Mouse (Mus musculus) limb, embryonic 14.5 days (tissue): ENCODE results near the gene Myrf. TPM values are rescaled to one million over a fixed set of nuclear protein-coding genes. Genes with fewer than 3 reads are reported as not detected.

ENCODE experiments used
- ATAC-seq: fragments of 200-750 bp; cut with Nextera tagmentation; 2 replicates; pipeline ENCODE4 v1.8.0; 2017; ENCODE audit warnings: low read depth, moderate number of reproducible peaks, moderate TSS enrichment; ENCODE audit not compliant: low FRiP score
- DNase-seq: peaks from one replicate; pipeline ENCODE4 v3.0.0-alpha.2; 2015; ENCODE audit warnings: low spot score
- H3K27ac ChIP-seq: fragments of 300-500 bp; sonication (generic); replicated peaks from 2 replicates; pipeline ENCODE4 v1.5.1; 2014; ENCODE audit warnings: low read depth, mild to moderate bottlenecking, low read length, moderate library complexity, mixed read lengths
- H3K27me3 ChIP-seq: fragments of 300-500 bp; sonication (generic); 2 replicates; pipeline ENCODE4 v1.6.1; 2014; ENCODE audit warnings: low read length, mixed read lengths; ENCODE audit not compliant: control insufficient read depth, insufficient read depth
- H3K36me3 ChIP-seq: fragments of 300-500 bp; sonication (generic); 2 replicates; pipeline ENCODE4 v1.6.1; 2014; ENCODE audit warnings: mild to moderate bottlenecking, low read length, moderate library complexity, mixed read lengths; ENCODE audit not compliant: control insufficient read depth, insufficient read depth
- H3K4me1 ChIP-seq: fragments of 300-500 bp; sonication (generic); 2 replicates; pipeline ENCODE4 v1.6.1; 2014; ENCODE audit warnings: antibody characterized with exemption, low read length, mixed read lengths; ENCODE audit not compliant: control insufficient read depth, insufficient read depth
- H3K4me2 ChIP-seq: fragments of 300-500 bp; sonication (generic); replicated peaks from 2 replicates; pipeline ENCODE4 v1.6.1; 2014; ENCODE audit warnings: low read depth, mild to moderate bottlenecking, low read length, moderate library complexity; ENCODE audit not compliant: severe bottlenecking
- H3K4me3 ChIP-seq: fragments of 300-500 bp; sonication (generic); replicated peaks from 2 replicates; pipeline ENCODE4 v1.5.1; 2014; ENCODE audit warnings: low read length
- H3K9ac ChIP-seq: fragments of 300-500 bp; sonication (generic); 2 replicates; pipeline ENCODE4 v1.6.1; 2014; ENCODE audit warnings: mild to moderate bottlenecking, low read depth, low read length, moderate library complexity; ENCODE audit not compliant: severe bottlenecking
- H3K9me3 ChIP-seq: fragments of 300-500 bp; sonication (generic); 2 replicates; pipeline ENCODE4 v1.6.1; 2016; ENCODE audit warnings: low read length; ENCODE audit not compliant: control insufficient read depth
- POLR2A ChIP-seq: fragments of 200-500 bp; IDR thresholded peaks from 2 replicates; pipeline ENCODE4 v1.8.0; 2012; ENCODE audit warnings: inconsistent platforms, mild to moderate bottlenecking, moderate library complexity, borderline replicate concordance; ENCODE audit not compliant: insufficient read depth, insufficient read length; ENCODE audit errors: extremely low read depth
- WGBS: fragments of 180-500 bp; shearing (Covaris S2); extraction: QIAGEN DNeasy Blood & Tissue Kit; methylation state at CpG from one replicate; pipeline ENCODE4 v1.1.7; 2014; 5-methylcytosine and 5-hydroxymethylcytosine counted together
- polyA plus RNA-seq, 2 experiments: library from polyadenylated mRNA; depleted of rRNA in 1 of 2; stranded (reverse) in 1 of 2; unstranded in 1 of 2; fragments of >200 nt; fragmentation: Nextera tagmentation in 1 of 2; extraction: Ambion mirVana in 1 of 2; gene quantifications; 2 replicates each; pipeline versions ENCODE4 v1.2.1 to v1.2.3; 2012 to 2014

Gene Myrf
- polyA plus RNA-seq, 2 experiments: 1.1 to 4.4 TPM

DNA sequence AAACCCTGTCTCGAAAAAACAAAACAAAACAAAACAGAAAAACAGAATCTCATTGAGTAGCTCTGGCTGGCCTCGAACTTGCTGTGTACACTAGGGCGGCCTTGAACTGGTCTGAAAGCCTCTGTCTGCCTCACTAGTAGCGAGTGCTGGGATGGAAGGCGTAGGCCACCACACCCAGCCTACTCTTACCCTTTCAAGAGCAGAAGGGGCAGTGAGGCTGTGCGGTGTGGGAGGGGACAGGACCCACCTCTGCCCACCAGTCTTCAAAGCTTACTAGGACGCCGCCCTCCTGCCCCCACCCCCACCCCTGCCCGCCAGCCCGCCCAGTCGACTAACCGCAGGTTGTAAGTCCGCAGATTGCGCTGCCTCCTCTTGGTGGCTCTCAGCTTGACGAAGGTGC is 28.3 kb upstream of the Myrf start:
- H3K27ac ChIP-seq: no peak overlapping the region
- 74% methylated on average over 13 of the region's 15 CpGs for WGBS
- H3K9ac ChIP-seq: no peak overlapping the region
- H3K36me3 ChIP-seq: no peaks in the 10 kb centered on the region
- DNase-seq: no peak
- H3K4me2 ChIP-seq: no peak overlapping the region
- TF ChIP-seq POLR2A: no peak
- no peak overlapping the region for H3K4me3 ChIP-seq
- H3K4me1 ChIP-seq: peaks cover 26% of the 10 kb centered on the region
- no peaks in the 10 kb centered on the region for H3K27me3 ChIP-seq
- no peaks in the 10 kb centered on the region for H3K9me3 ChIP-seq
- no peak for ATAC-seq

DNA sequence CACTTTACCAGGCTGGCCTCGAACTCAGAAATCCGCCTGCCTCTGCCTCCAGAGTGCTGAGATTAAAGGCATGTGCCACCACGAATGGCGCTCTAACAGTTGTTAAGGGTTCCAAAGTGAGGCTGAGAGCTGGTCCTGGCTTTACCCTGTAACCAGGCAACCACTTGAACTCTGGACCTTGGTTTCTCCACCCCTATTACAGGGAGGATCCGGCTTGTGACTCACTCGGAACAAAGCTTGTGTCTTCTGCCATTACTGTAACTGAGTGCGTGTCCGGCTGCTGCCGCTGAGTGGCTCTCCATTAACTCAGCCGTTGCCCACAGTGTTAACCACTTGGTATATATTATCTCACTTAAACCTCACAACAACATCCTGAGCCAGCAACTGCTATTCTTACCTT is 27.4 kb upstream of the Myrf start:
- no peak for ATAC-seq
- WGBS: 90% methylated on average over 10 of the region's 10 CpGs
- H3K4me2 ChIP-seq: no peak overlapping the region
- no peak overlapping the region for H3K27ac ChIP-seq
- no peak overlapping the region for H3K9ac ChIP-seq
- no peaks in the 10 kb centered on the region for H3K27me3 ChIP-seq
- TF ChIP-seq POLR2A: no peak
- H3K36me3 ChIP-seq: no peaks in the 10 kb centered on the region
- no peak overlapping the region for H3K4me3 ChIP-seq
- H3K4me1 ChIP-seq: peaks cover 17% of the 10 kb centered on the region
- DNase-seq: no peak
- no peaks in the 10 kb centered on the region for H3K9me3 ChIP-seq

DNA sequence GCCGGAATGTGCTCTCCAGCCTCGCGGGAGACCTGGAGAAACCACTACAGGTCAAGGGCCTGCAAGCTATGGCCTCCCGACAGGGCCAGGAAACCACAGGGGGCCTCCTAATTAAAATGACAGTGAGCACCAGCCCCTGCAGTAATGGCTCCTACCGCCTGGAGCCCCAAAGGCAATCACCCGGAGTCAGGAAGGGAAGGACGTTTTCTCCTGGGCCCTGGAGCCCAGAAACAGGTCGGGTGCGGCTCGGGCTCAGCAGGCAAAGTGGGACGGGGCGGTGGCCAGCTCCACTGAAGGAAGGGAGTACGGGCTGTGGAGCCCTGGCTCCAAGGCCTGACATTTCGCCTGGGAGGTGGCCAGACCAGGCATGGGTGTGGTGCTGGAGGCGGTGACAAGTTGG is 26.5 kb upstream of the Myrf start:
- Histone ChIP-seq H3K27ac (no peak overlapping the region), H3K9ac (no peak overlapping the region), H3K4me3 (no peak overlapping the region), H3K4me2 (no peak overlapping the region), H3K4me1 (peaks cover 11% of the 10 kb centered on the region), H3K36me3 (0 out of 2 replicates have a peak, but pooled peaks cover 3% of the 10 kb centered on the region), H3K27me3 (no peaks in the 10 kb centered on the region), H3K9me3 (no peaks in the 10 kb centered on the region)
- no peak for TF ChIP-seq POLR2A
- whole genome bisulfite sequencing: 11% methylated on average over 15 of the region's 15 CpGs
- DNase-seq (no peak), ATAC-seq (no peak)

DNA sequence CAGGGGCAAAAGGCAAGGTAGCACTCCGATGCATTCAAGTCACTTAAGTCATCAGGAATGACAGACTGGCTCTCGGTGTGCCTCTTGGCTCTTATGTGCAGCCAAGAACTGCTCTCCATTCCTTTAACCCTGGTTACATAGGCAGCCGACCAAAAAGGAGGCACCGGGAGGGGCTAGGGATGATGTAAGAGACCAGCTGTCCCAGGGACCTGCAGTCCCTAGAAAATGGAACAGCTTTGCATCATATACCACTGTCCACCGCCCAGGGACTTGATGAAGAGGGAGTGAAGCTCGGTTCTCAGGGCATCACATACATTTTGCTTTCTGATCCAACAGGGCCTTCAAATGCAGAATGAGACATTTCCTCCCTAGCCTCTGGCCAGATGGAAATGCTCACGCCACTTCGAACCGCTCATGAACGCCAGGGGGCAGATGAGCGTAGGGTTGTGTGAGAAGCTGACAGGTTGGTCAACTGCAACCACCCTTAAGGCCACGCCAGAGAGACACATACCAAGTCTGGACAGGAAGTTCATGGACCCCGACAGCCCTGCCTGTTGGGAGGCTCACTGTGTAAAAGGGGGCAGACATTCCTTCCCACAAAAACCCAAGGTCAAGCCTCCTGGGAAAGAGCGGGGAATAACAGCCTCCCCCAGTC is 25.8 kb upstream of the Myrf start:
- H3K4me1 ChIP-seq: peaks cover 11% of the 10 kb centered on the region
- no peaks in the 10 kb centered on the region for H3K9me3 ChIP-seq
- TF ChIP-seq POLR2A: no peak
- DNase-seq: peak; percentile 67
- 0 out of 2 replicates have a peak, but pooled peaks cover 3% of the 10 kb centered on the region for H3K36me3 ChIP-seq
- no peak overlapping the region for H3K4me3 ChIP-seq
- H3K27me3 ChIP-seq: no peaks in the 10 kb centered on the region
- 26% methylated on average over 14 of the region's 14 CpGs for WGBS
- ATAC-seq: peak; percentile 67; the same call in 1 of the 2 replicates
- no peak overlapping the region for H3K4me2 ChIP-seq
- H3K27ac ChIP-seq: no peak overlapping the region
- H3K9ac ChIP-seq: no peak overlapping the region

DNA sequence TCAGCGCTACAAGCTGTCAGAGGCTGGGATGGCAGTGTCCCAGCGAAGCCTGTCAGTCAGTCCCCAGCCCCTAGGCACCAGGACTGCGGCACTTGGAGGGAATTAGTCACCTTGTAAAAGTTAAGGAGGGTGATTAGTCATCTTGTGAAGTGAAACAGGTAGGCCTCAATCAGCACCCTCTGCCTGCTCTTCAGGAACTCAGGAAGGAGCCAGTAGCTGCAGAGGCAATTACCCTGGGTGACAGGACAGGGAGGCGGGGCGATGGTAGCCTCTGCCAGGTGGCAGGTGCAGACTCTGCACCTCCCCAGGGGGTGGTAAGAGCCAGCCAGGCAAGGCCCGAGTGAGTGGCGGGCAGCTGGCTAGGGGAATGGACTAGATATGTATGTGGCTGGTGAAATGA is 20.8 kb upstream of the Myrf start:
- H3K9me3 ChIP-seq: no peaks in the 10 kb centered on the region
- 27% methylated on average over 7 of the region's 7 CpGs for WGBS
- H3K36me3 ChIP-seq: 0 out of 2 replicates have a peak, but pooled peaks cover 3% of the 10 kb centered on the region
- H3K4me2 ChIP-seq: no peak overlapping the region
- H3K9ac ChIP-seq: no peak overlapping the region
- peaks cover 4% of the 10 kb centered on the region; the same call in 1 of the 2 replicates for H3K4me1 ChIP-seq
- ATAC-seq (no peak), DNase-seq (no peak)
- no peak overlapping the region for H3K27ac ChIP-seq
- no peaks in the 10 kb centered on the region for H3K27me3 ChIP-seq
- TF ChIP-seq POLR2A: no peak
- H3K4me3 ChIP-seq: no peak overlapping the region
